ENCODE assay signal across 8 mouse cellular contexts in genomic region chr6:99666318-99667171, GRCm38 (mm10). TPM values are rescaled to one million over a fixed set of nuclear protein-coding genes. Genes with fewer than 3 reads are reported as not detected.
DNase-seq lines count a peak whose midpoint lies in the region; ATAC-seq and TF ChIP-seq lines count a peak whose summit lies in the region.

TSS of gene Eif4e3 (minus strand) at chr6:99666771.
TSS of gene Gm20696 (minus strand) at chr6:99666797.

- WGBS in heart, postnatal 0 days: under 1% methylated on average over 30 of the region's 75 CpGs

- DNase-seq in CH12.LX (ENCODE audit: extremely low read depth): peak; percentile 47
- DNase-seq in adrenal gland, postnatal 4 days (ENCODE audit: low spot score in 2 of 2): peak; percentile 19 to 38
- DNase-seq in heart, postnatal 0 days (ENCODE audit: low spot score): peak; percentile 46
- peak; percentile 73 for DNase-seq in kidney, postnatal 14 days
- DNase-seq in lung, postnatal 36 days: peak; percentile 58
- peak; percentile 67 for DNase-seq in ovary, postnatal 36 days (ENCODE audit: low spot score)
- no peak for DNase-seq in frontal cortex, postnatal 14 days (ENCODE audit: low spot score in 2 of 2)

- peak within 1 kb of the TSS; percentile 81 to 93 (median 84) for H3K4me3 ChIP-seq in CH12.LX (replicated peaks in 1 of 3; ENCODE audit: low read depth in 2 of 3, low read length in 2 of 3, poor library complexity in 1 of 3)
- H3K4me3 ChIP-seq in embryonic fibroblast, embryonic 13.5 days (ENCODE audit: insufficient read depth, low read length): peak within 1 kb of the TSS; percentile 49
- H3K4me3 ChIP-seq in heart, postnatal 0 days (ENCODE audit: low read depth, low read length): peak within 1 kb of the TSS; percentile 93

- peaks cover 0 to 9% of the 10 kb centered on the region in 2 experiments for H3K36me3 ChIP-seq in CH12.LX (replicated peaks in 1 of 2; ENCODE audit: control insufficient read depth in 1 of 2, insufficient read depth in 1 of 2, low read length in 1 of 2)
- H3K36me3 ChIP-seq in heart, postnatal 0 days (replicated peaks; ENCODE audit: control insufficient read depth, insufficient read depth, low read length): no peaks in the 10 kb centered on the region

- dilution Hi-C loops in CH12.LX (cut with MboI; ENCODE audit: extremely low pct_ligation_motif_present, extremely low pct_unique_long_range_greater_than_20kb, low sequenced_read_pairs): no loop called here

- no peak for TF ChIP-seq EP300 in CH12.LX (IDR thresholded peaks at IDR 0.05; ENCODE audit: low read length)
- no peak for TF ChIP-seq EP300 in heart, postnatal 0 days (IDR thresholded peaks at IDR 0.05; ENCODE audit: low read depth)

- no peak for TF ChIP-seq CTCF in CH12.LX (conservative IDR thresholded peaks at IDR 0.05 in 1 of 2, IDR thresholded peaks at IDR 0.05 in 1 of 2; ENCODE audit: low read depth in 2 of 2, low read length in 2 of 2)
- no peak for TF ChIP-seq CTCF in embryonic fibroblast, embryonic 13.5 days (IDR thresholded peaks at IDR 0.05; ENCODE audit: borderline replicate concordance, insufficient read depth, low read length)
- no peak for TF ChIP-seq CTCF in heart, postnatal 0 days (IDR thresholded peaks at IDR 0.05; ENCODE audit: low read depth)

- peak; percentile 53; the same call in 1 of the 2 replicates for TF ChIP-seq POLR2A in CH12.LX (IDR thresholded peaks at IDR 0.05; ENCODE audit: low read depth, low read length)
- peak; percentile 73 for TF ChIP-seq POLR2A in embryonic fibroblast, embryonic 13.5 days (IDR thresholded peaks at IDR 0.05; ENCODE audit: low read depth, low read length)

- H3K9me3 ChIP-seq in CH12.LX (replicated peaks; ENCODE audit: low read length): no peaks in the 10 kb centered on the region
- no peaks in the 10 kb centered on the region for H3K9me3 ChIP-seq in heart, postnatal 0 days (replicated peaks; ENCODE audit: control insufficient read depth, low read length)

- peak within 1 kb of the TSS; percentile 46 for H3K9ac ChIP-seq in CH12.LX (ENCODE audit: insufficient read depth, low read depth)
- H3K9ac ChIP-seq in heart, postnatal 0 days (replicated peaks; ENCODE audit: low read depth, low read length): peak within 1 kb of the TSS; percentile 90

- peak within 1 kb of the TSS; percentile 48 for H3K4me2 ChIP-seq in CH12.LX (ENCODE audit: insufficient read depth, low read depth, poor library complexity, severe bottlenecking)
- peak within 1 kb of the TSS; percentile 89 for H3K4me2 ChIP-seq in heart, postnatal 0 days (ENCODE audit: low read depth, low read length)

- peak within 1 kb of the TSS; percentile 55 for H3K27ac ChIP-seq in CH12.LX (ENCODE audit: insufficient read depth, low read depth)
- H3K27ac ChIP-seq in embryonic fibroblast, embryonic 13.5 days (ENCODE audit: insufficient read depth, low read length): no peak within 1 kb of the TSS
- peak within 1 kb of the TSS; percentile 68 for H3K27ac ChIP-seq in heart, postnatal 0 days (ENCODE audit: low read depth)

- ATAC-seq in heart, postnatal 0 days (ENCODE audit: insufficient read depth, low read depth): peak; percentile 87

- H3K27me3 ChIP-seq in CH12.LX (replicated peaks): peaks cover 5% of the 10 kb centered on the region
- no peaks in the 10 kb centered on the region for H3K27me3 ChIP-seq in heart, postnatal 0 days (ENCODE audit: control insufficient read depth, insufficient read depth, low read length)

- H3K79me2 ChIP-seq in CH12.LX (replicated peaks; ENCODE audit: control insufficient read depth, extremely low read depth, insufficient read depth, poor library complexity, severe bottlenecking): peaks cover 10% of the 10 kb centered on the region; the same call in 1 of the 2 replicates

- no peak for TF ChIP-seq RAD21 in CH12.LX (IDR thresholded peaks at IDR 0.05; ENCODE audit: low read depth, low read length)

- in situ Hi-C loops in CH12.LX (cut with MboI; ENCODE audit: low pct_ligation_motif_present, low pct_unique_long_range_greater_than_20kb, low sequenced_read_pairs): loop anchor here (25.0 kb wide), 1 partner anchor 121 kb away; no protein-coding TSS in a partner anchor

- H3K4me1 ChIP-seq in CH12.LX (ENCODE audit: control insufficient read depth in 1 of 2, insufficient read depth in 2 of 2): peaks cover 24 to 41% of the 10 kb centered on the region in 2 experiments
- H3K4me1 ChIP-seq in embryonic fibroblast, embryonic 13.5 days (ENCODE audit: control insufficient read depth, insufficient read depth, low read length): no peaks in the 10 kb centered on the region
- 0 out of 2 replicates have a peak, but pooled peaks cover 8% of the 10 kb centered on the region for H3K4me1 ChIP-seq in heart, postnatal 0 days (ENCODE audit: control insufficient read depth, insufficient read depth)

TF ChIP-seq in CH12.LX, 34 proteins besides CTCF, POLR2A, EP300 and RAD21:
- TF ChIP-seq UBTF (IDR thresholded peaks at IDR 0.05; ENCODE audit: low read depth, low read length) (0 out of 2 replicates have a peak, but pooled peaks have one; percentile 15), IRF4 (IDR thresholded peaks at IDR 0.05; ENCODE audit: low read depth, low read length) (peak; percentile 7; the same call in 1 of the 2 replicates), CHD1 (IDR thresholded peaks at IDR 0.05; ENCODE audit: low read depth, low read length) (no peak), ZC3H11A (IDR thresholded peaks at IDR 0.05; ENCODE audit: low read depth, low read length) (no peak)

RNA-seq across cellular contexts. Expression of gene Eif4e3, which starts in this region (rescaled TPM):
- 6.4 and 9.8 TPM in 2 replicates for total RNA-seq in CH12.LX (2012; rRNA removed)
- total RNA-seq in CH12.LX (2014; rRNA removed): 10.1 and 11.8 TPM in 2 replicates
- 16.2 and 16.3 TPM in 2 replicates for polyA plus RNA-seq in CH12.LX (2012; ENCODE audit: insufficient read length, low read depth)
- total RNA-seq in adrenal gland, postnatal 4 days (2021): 10 to 100 TPM; 13.6 to 15.4 TPM
- 8.8 and 13.5 TPM in 2 replicates for polyA plus RNA-seq in embryonic fibroblast, embryonic 13.5 days (2011; ENCODE audit: insufficient read length, low read depth, missing spikeins)
- total RNA-seq in heart, postnatal 0 days (2014; rRNA removed; ENCODE audit: low replicate concordance): 15.4 and 18.9 TPM in 2 replicates
- 18.9 and 21.7 TPM in 2 replicates for polyA plus RNA-seq in heart, postnatal 0 days (2015; fragmentation: Nextera tagmentation; extraction: Ambion mirVana)

RNA-seq across cellular contexts. Expression of gene Gm20696, which starts in this region (rescaled TPM):
- 0.29 and 0.59 TPM in 2 replicates for total RNA-seq in CH12.LX (2012; rRNA removed)
- not detected in 2 replicates for total RNA-seq in CH12.LX (2014; rRNA removed)
- polyA plus RNA-seq in CH12.LX (2012; ENCODE audit: insufficient read length, low read depth): not detected in 2 replicates
- total RNA-seq in adrenal gland, postnatal 4 days (2021): 1 to 10 TPM; 6.2 to 6.8 TPM
- polyA plus RNA-seq in embryonic fibroblast, embryonic 13.5 days (2011; ENCODE audit: insufficient read length, low read depth, missing spikeins): 3.6 and 5.2 TPM in 2 replicates
- 0.31 and 0.95 TPM in 2 replicates for total RNA-seq in heart, postnatal 0 days (2014; rRNA removed; ENCODE audit: low replicate concordance)
- polyA plus RNA-seq in heart, postnatal 0 days (2015; fragmentation: Nextera tagmentation; extraction: Ambion mirVana): 1.6 and 2.0 TPM in 2 replicates

Comparison
In these comparisons a context has a peak if more than half of its experiments do, and no peak if none do; other contexts are left out.
1. DNase-seq: peak in CH12.LX (single experiment), adrenal gland, postnatal 4 days (2 of 2), heart, postnatal 0 days (single experiment), kidney, postnatal 14 days (single experiment), lung, postnatal 36 days (single experiment) and ovary, postnatal 36 days (single experiment); none in frontal cortex, postnatal 14 days (0 of 2).
2. Peak in every context shown above with its lines, with median percentiles within 50 percentile points of each other: H3K4me3 ChIP-seq.